Mouse (Mus musculus): ENCODE data around the gene Lrba. TPM values are rescaled to one million over a fixed set of nuclear protein-coding genes. Genes with fewer than 3 reads are reported as not detected.

Lrba gene
- total RNA-seq, 2 experiments from 2014 or later, result 28.8 to 32.7 TPM

DNA sequence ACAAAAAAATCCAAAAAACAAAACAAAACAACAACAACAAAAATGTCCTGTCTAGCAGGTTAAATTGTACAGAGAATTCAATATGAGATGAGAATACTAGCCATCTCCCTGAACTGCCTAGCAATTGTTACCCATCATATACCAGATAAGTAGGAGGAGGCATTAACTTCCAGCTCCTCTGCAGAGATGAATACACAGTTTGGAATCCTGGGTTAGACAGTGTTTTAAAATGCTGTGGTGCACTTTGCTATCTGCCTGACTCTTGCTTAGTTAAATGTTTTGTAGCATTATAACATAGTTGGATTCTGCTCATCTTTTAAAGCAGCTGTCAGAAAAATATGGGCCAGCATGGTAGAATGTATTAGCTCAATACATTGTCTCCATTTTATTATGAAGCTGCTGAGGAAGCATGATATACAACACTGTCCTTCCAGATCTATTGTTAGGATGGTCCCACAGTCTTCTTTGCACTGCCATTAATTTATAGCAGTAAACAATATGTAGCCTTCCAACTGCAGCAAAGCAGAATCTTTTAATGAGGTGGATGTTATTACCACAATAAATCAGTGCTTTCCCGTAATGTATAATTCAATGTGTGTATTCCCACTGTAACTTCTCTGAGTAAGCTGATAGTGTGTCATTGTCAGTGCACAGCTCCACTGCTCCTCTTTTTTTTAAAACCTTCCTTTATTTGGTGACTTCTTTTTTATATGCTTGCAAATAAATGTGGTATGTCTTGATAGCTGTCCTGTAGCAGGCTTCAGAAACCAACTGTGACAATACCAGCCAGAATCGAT lies 414.3 kb downstream of the Lrba start:
- DNase-seq (ENCODE audit: low spot score in 2 of 2), result no peak
- H3K4me3 ChIP-seq, result no peak overlapping the region
- TF ChIP-seq CTCF (conservative IDR thresholded peaks at IDR 0.05), result no peak
- no peak overlapping the region for H3K27ac ChIP-seq

- no peak for DNase-seq (ENCODE audit: low spot score in 2 of 2)
- no peak for TF ChIP-seq CTCF (conservative IDR thresholded peaks at IDR 0.05)
- H3K27ac ChIP-seq, result no peak overlapping the region
- no peak overlapping the region for H3K4me3 ChIP-seq
These were observed 416.9 kb downstream of the Lrba start for GRCm38 (mm10) chr3:86641393-86641792.

- Histone ChIP-seq H3K4me3 (no peak overlapping the region), H3K27ac (no peak overlapping the region)
- DNase-seq (ENCODE audit: low spot score in 2 of 2), result no peak
- no peak for TF ChIP-seq CTCF (conservative IDR thresholded peaks at IDR 0.05)
These were observed 417.3 kb downstream of the Lrba start for GRCm38 (mm10) chr3:86641796-86642195.

DNA sequence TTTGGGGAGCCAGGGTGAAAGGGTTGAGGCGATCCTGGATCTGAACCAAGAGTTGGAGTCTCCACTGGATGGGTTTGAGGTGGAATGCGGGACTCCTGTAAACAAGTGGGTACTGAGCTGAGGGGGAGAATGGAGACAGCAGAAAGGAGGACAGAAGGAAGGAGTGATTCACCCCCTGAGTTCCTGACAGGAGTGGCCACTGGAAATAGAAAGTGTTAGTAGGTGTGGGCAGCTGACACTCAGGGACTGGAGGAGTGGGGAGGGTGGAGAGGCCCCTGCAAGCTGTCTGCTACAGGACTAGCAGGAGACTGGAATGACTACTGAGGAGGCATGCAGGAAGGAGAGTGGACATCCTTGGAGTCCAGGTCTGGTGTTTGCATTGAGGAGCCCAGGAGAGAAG lies 422.3 kb downstream of the Lrba start:
- TF ChIP-seq CTCF (conservative IDR thresholded peaks at IDR 0.05), result no peak
- no peak for DNase-seq (ENCODE audit: low spot score in 2 of 2)
- Histone ChIP-seq H3K4me3 (no peak overlapping the region), H3K27ac (no peak overlapping the region)

DNA sequence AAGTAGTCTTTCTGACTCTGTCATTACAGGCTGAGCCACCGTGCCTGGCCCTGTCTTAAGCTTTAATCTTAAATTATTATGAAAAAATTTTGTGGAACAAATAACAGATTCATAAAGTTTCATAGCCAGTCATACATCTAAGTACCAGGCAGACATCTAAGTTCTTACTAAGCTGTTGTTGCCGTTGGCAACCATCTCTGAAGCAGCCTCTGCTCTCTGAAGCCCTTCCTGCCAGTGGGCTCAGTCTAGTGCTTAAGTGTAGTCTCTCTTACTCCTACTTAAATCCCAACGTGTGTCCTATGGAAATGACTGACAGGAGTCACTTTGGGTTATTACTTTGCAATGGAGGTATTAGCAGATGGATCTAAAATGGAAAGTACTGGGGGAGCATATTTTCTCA lies 426.5 kb downstream of the Lrba start:
- no peak overlapping the region for H3K4me3 ChIP-seq
- no peak for TF ChIP-seq CTCF (conservative IDR thresholded peaks at IDR 0.05)
- H3K27ac ChIP-seq, result no peak overlapping the region
- DNase-seq (ENCODE audit: low spot score in 2 of 2), result no peak

DNA sequence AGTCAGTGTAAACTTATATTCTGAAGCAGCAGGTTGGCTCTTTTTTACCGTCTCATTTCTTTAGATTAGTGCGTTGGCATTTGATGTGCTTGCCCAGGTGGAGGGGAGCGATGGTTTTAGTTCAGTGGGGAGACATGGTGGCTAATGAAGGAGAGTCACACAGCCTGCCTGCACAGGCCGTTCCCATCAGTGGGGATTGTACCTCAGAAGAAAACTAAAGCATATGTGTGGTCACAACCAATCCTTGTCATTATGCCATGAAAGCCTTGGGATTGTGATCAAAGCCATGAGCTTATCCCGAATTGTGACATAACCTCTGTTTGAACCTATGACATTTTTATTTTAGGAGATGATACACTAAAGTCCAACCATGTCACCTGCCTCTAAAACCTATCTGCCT lies 434.8 kb downstream of the Lrba start:
- Histone ChIP-seq H3K27ac (no peak overlapping the region), H3K4me3 (no peak overlapping the region)
- TF ChIP-seq CTCF (conservative IDR thresholded peaks at IDR 0.05), result no peak
- DNase-seq (ENCODE audit: low spot score in 2 of 2), result no peak

GRCm38 (mm10) chr3:86664399-86664798 lies 439.9 kb downstream of the Lrba start:
- Histone ChIP-seq H3K4me3 (no peak overlapping the region), H3K27ac (no peak overlapping the region)
- no peak for TF ChIP-seq CTCF (conservative IDR thresholded peaks at IDR 0.05)

DNA sequence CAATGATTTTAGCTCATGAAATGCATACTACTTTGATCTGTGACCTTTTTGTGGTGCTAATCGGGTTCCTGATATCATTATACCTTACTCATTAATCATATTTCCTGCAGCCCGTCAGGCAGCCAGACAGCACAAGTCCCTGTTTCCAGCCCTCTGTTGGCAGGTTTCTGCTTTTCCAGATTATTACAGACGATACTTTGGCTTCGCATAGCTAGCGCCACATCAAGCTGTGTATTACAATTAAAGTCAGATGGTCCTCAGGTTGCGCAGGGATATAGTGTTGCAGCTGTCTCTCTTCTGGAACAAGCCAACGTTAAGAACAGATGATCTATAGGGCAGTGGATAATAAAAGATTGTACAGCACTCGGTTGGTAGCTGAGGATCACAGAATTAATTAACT lies 443.7 kb downstream of the Lrba start:
- TF ChIP-seq CTCF (conservative IDR thresholded peaks at IDR 0.05), result peak; percentile 52
- no peak overlapping the region for H3K27ac ChIP-seq
- DNase-seq (ENCODE audit: low spot score in 2 of 2), result no peak
- H3K4me3 ChIP-seq, result no peak overlapping the region

More at GRCm38 (mm10) chr3:86664399-86664798, 439.9 kb downstream of the Lrba start:
- DNase-seq (ENCODE audit: low spot score in 2 of 2), result no peak

DNA sequence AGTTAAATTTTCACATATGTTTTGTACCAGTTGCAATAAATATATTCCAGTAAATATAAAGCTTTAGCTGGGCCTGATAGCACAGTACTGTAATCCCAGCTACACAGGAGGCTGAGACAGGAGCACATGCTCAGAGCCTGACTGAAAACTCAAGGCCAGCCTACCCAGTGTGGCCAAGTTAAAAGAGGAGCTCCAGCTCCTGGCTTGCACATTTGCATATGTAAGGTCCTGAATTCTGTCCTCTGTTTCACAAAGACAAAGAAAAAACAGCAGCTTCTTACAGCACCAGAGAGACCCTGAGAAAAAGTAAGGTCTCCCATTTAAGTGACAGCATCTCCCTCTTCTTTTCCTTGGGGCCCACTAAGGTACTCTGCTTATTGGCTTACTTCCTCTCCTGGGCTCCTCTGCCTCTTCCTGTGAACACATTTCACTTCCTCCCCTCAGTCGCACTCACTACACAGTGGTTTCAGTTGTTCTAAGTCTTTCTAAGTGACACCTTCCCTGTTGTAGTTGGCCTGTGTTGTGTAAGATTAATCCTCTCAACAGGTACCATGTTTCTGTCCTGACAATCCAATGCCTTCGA lies 453.2 kb downstream of the Lrba start:
- Histone ChIP-seq H3K27ac (no peak overlapping the region), H3K4me3 (no peak overlapping the region)
- DNase-seq (ENCODE audit: low spot score in 2 of 2), result no peak
- TF ChIP-seq CTCF (conservative IDR thresholded peaks at IDR 0.05), result no peak

DNA sequence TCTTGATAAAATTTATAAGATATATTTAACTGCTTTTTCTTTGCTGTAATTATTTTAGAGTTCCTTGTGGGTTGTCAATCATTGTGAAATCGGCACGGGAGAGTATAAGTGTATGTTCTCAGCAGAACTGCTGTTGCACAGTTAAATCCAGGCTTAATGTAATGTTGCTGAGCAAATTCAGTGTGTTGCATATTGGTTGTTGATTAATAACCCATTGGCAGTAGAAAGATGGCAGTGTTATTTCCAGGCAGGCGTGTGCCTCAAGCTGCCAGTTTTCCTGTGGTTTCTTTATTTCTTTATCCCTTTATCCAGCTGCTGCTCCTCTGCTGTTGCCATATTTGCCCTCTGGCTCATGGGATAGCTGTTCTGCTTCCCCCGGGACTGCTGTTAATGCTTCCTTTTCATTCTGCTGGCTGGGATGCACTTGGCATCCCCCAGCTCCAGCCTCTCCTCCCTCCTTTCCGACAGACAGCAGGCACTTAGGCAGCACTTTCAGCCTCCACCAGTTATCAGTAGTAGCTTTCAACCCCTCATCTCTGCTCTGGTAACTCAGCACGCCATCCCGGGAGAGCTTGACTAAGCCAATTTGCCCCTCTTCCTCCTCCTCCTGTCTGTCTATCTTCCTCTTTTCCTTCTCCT lies 463.2 kb downstream of the Lrba start:
- H3K27ac ChIP-seq, result peak overlapping the region; percentile 48; the same call in 1 of the 2 replicates
- peak; percentile 4 to 17 for DNase-seq (ENCODE audit: low spot score in 2 of 2)
- no peak overlapping the region; the same call in 1 of the 2 replicates for H3K4me3 ChIP-seq
- no peak for TF ChIP-seq CTCF (conservative IDR thresholded peaks at IDR 0.05)

DNA sequence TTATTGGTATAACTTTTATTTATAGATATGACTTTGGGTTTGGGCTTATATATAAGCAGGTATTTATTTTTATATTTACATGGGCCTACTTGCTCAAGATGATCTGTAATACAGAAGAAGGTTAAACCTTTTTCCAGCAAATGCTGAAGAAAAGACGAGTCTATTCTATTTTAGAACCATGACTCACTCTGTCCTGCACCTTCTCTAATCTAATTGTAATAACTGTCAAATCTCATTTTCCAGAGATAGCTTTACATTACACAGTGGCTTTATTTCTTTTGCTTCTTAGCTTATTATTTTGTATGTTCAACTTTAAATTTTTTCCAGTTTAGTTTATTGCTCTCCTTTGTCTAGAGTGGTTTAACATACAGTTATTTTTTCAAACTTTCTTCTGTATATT lies 464.0 kb downstream of the Lrba start:
- no peak overlapping the region for H3K27ac ChIP-seq
- DNase-seq (ENCODE audit: low spot score in 2 of 2), result no peak
- no peak overlapping the region for H3K4me3 ChIP-seq
- no peak for TF ChIP-seq CTCF (conservative IDR thresholded peaks at IDR 0.05)

GRCm38 (mm10) chr3:86689305-86689704 lies 464.8 kb downstream of the Lrba start:
- DNase-seq (ENCODE audit: low spot score in 2 of 2), result no peak
- Histone ChIP-seq H3K27ac (no peak overlapping the region), H3K4me3 (no peak overlapping the region)
- no peak; the same call in 1 of the 2 replicates for TF ChIP-seq CTCF (conservative IDR thresholded peaks at IDR 0.05)

- H3K4me3 ChIP-seq, result no peak overlapping the region
- no peak for DNase-seq (ENCODE audit: low spot score in 2 of 2)
- H3K27ac ChIP-seq, result no peak overlapping the region
- TF ChIP-seq CTCF (conservative IDR thresholded peaks at IDR 0.05), result no peak
These were observed 468.3 kb downstream of the Lrba start for GRCm38 (mm10) chr3:86692779-86693178.

Measured in layer of hippocampus, adult 2 months (tissue).